Mouse (Mus musculus): ENCODE results near the gene Gm10320. TPM values are rescaled to one million over a fixed set of nuclear protein-coding genes. Genes with fewer than 3 reads are reported as not detected.

Gm10320 gene
- polyA plus RNA-seq, 1 experiment from 2014 or later: 0.63 TPM

DNA sequence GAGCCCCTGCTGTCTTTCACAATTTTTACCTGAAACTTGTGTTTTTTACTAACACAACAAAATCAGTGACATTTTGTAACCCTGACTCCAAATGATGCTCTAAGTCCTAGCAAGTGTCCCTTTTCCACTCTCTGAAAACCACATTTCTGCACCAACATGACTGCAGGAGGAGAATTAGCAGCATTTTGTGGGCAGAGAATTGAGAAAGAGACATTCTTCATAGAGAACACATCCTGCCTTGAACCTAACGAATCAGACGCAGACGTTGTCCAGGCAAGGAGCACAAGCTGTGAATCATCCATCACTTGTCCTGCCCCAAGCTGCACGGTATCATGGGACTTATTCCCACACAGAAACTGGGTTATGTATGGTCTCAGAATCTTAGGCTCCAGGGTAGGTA lies 38.7 kb downstream of the Gm10320 start:
- Histone ChIP-seq H3K9me3 (replicated peaks) (peaks cover 7% of the 10 kb centered on the region), H3K4me3 (no peak overlapping the region), H3K27ac (no peak overlapping the region), H3K4me1 (no peaks in the 10 kb centered on the region), H3K36me3 (no peaks in the 10 kb centered on the region), H3K27me3 (replicated peaks) (no peaks in the 10 kb centered on the region), H3K4me2 (no peak overlapping the region), H3K9ac (no peak overlapping the region)
- 70% methylated on average over 4 of the region's 4 CpGs for WGBS (ENCODE audit: insufficient replicate concordance)
- no peak for ATAC-seq

GRCm38 (mm10) chr13:98448696-98449095 lies 43.1 kb downstream of the Gm10320 start:
- H3K9ac ChIP-seq: no peak overlapping the region
- no peak overlapping the region for H3K4me2 ChIP-seq
- no peak overlapping the region for H3K27ac ChIP-seq
- no peak overlapping the region for H3K4me3 ChIP-seq
- ATAC-seq: no peak
- H3K27me3 ChIP-seq (replicated peaks): no peaks in the 10 kb centered on the region
- peaks cover 7% of the 10 kb centered on the region for H3K9me3 ChIP-seq (replicated peaks)
- H3K4me1 ChIP-seq: no peaks in the 10 kb centered on the region
- no peaks in the 10 kb centered on the region for H3K36me3 ChIP-seq

GRCm38 (mm10) chr13:98447741-98448140 lies 44.1 kb downstream of the Gm10320 start:
- no peak overlapping the region for H3K4me2 ChIP-seq
- 60% methylated on average over 6 of the region's 6 CpGs for WGBS (ENCODE audit: insufficient replicate concordance)
- no peak overlapping the region for H3K27ac ChIP-seq
- no peak for ATAC-seq
- H3K36me3 ChIP-seq: no peaks in the 10 kb centered on the region
- no peaks in the 10 kb centered on the region for H3K4me1 ChIP-seq
- no peak overlapping the region for H3K4me3 ChIP-seq
- H3K9ac ChIP-seq: no peak overlapping the region
- peaks cover 7% of the 10 kb centered on the region for H3K9me3 ChIP-seq (replicated peaks)
- no peaks in the 10 kb centered on the region for H3K27me3 ChIP-seq (replicated peaks)

DNA sequence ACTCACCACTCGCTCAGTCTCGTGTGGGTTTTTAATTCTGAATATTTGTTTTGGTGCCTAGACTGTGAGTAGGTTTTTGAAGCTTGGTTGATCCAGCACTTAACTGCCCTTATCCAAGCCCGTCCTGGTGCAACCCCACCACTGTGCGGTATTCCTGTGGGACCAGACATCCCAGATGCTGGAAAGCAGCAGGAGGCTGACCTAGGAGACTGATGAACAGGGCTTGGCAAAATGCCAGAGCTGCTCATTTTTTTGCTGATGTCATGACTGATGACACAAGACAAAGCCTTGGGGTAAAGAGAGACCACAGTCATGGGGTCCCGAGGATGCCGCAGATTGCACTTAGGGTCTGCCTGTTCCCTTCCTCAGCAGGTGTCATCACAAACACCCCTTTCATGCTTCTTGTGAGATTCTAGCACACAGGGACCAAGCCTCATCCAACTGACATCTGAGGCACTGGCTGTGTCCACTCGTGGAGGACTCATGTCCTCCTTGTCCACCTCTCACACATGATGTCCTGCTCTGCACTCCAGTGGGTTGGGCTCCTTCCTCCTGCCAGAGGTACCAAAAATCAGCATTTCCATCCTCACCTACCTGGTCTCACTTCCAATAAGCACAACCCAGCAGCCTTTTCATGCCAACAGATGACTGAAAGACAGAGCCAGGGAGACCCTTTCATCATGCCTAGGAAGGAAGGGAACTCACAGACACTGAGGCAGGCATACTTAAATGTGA lies 46.2 kb downstream of the Gm10320 start:
- Histone ChIP-seq H3K4me3 (no peak overlapping the region), H3K9me3 (replicated peaks) (no peaks in the 10 kb centered on the region), H3K36me3 (no peaks in the 10 kb centered on the region), H3K4me2 (no peak overlapping the region), H3K27me3 (replicated peaks) (no peaks in the 10 kb centered on the region), H3K9ac (no peak overlapping the region), H3K27ac (no peak overlapping the region), H3K4me1 (no peaks in the 10 kb centered on the region)
- no peak for ATAC-seq
- WGBS (ENCODE audit: insufficient replicate concordance): 68% methylated on average over 7 of the region's 7 CpGs

- Histone ChIP-seq H3K27me3 (replicated peaks) (no peaks in the 10 kb centered on the region), H3K9me3 (replicated peaks) (no peaks in the 10 kb centered on the region), H3K36me3 (no peaks in the 10 kb centered on the region), H3K4me1 (no peaks in the 10 kb centered on the region), H3K4me2 (no peak overlapping the region), H3K4me3 (no peak overlapping the region), H3K9ac (no peak overlapping the region), H3K27ac (no peak overlapping the region)
- WGBS (ENCODE audit: insufficient replicate concordance): 66% methylated on average over 4 of the region's 4 CpGs
- ATAC-seq: no peak
Observed at GRCm38 (mm10) chr13:98441001-98441400, 50.8 kb downstream of the Gm10320 start.

- WGBS (ENCODE audit: insufficient replicate concordance): 46% methylated on average over 13 of the region's 13 CpGs
- no peak overlapping the region for H3K4me2 ChIP-seq
- no peaks in the 10 kb centered on the region for H3K36me3 ChIP-seq
Observed at GRCm38 (mm10) chr13:98440293-98440952, 51.4 kb downstream of the Gm10320 start.

More at GRCm38 (mm10) chr13:98440293-98440952, 51.4 kb downstream of the Gm10320 start:
- Histone ChIP-seq H3K9ac (no peak overlapping the region), H3K27ac (no peak overlapping the region), H3K9me3 (replicated peaks) (no peaks in the 10 kb centered on the region), H3K4me1 (no peaks in the 10 kb centered on the region), H3K27me3 (replicated peaks) (no peaks in the 10 kb centered on the region), H3K4me3 (no peak overlapping the region)
- ATAC-seq: no peak

Other genes with a start within 250 kb of the Gm10320 start
- 26.9 and 28.4 TPM in 2 replicates for gene Utp15, start 229.0 kb downstream of the Gm10320 start, polyA plus RNA-seq (2016; fragmentation: Nextera tagmentation; extraction: Ambion mirVana)
- gene Ankra2, start 228.9 kb downstream of the Gm10320 start, polyA plus RNA-seq (2016; fragmentation: Nextera tagmentation; extraction: Ambion mirVana): 11.6 and 11.7 TPM in 2 replicates
- not detected in 2 replicates for gene Gm21976, start 212.1 kb downstream of the Gm10320 start, polyA plus RNA-seq (2016; fragmentation: Nextera tagmentation; extraction: Ambion mirVana)
- gene Btf3, start 175.0 kb downstream of the Gm10320 start, polyA plus RNA-seq (2016; fragmentation: Nextera tagmentation; extraction: Ambion mirVana): 552 and 568 TPM in 2 replicates
- gene Foxd1, start 137.8 kb downstream of the Gm10320 start, polyA plus RNA-seq (2016; fragmentation: Nextera tagmentation; extraction: Ambion mirVana): not detected in 2 replicates
- not detected in 2 replicates for gene Tmem174, start 145.4 kb upstream of the Gm10320 start, polyA plus RNA-seq (2016; fragmentation: Nextera tagmentation; extraction: Ambion mirVana)
- gene Tmem171, start 202.8 kb upstream of the Gm10320 start, polyA plus RNA-seq (2016; fragmentation: Nextera tagmentation; extraction: Ambion mirVana): not detected in 2 replicates